Mouse (Mus musculus): ENCODE results near the gene Prkag1. TPM values are rescaled to one million over a fixed set of nuclear protein-coding genes. Genes with fewer than 3 reads are reported as not detected.

Gene Prkag1
- polyA plus RNA-seq, 1 experiment from 2014 or later: 128 TPM

- no peak overlapping the region for H3K9ac ChIP-seq (ENCODE audit: low read depth, low read length)
- DNase-seq (ENCODE audit: low spot score): no peak
- WGBS: 3% methylated on average over 62 of the region's 62 CpGs
These were observed 54.9 kb downstream of the Prkag1 start for GRCm38 (mm10) chr15:98776280-98777004.

GRCm38 (mm10) chr15:98775533-98775932 is 55.8 kb downstream of the Prkag1 start:
- no peak for DNase-seq (ENCODE audit: low spot score)

More at GRCm38 (mm10) chr15:98776280-98777004, 54.9 kb downstream of the Prkag1 start:
- no peaks in the 10 kb centered on the region for H3K36me3 ChIP-seq (ENCODE audit: control insufficient read depth, insufficient read depth, low read length)
- no peak overlapping the region for H3K27ac ChIP-seq (ENCODE audit: low read depth, low read length)
- H3K27me3 ChIP-seq (replicated peaks; ENCODE audit: control insufficient read depth, insufficient read depth, low read length): peaks cover 98% of the 10 kb centered on the region
- H3K4me2 ChIP-seq: peak overlapping the region; percentile 51
- no peaks in the 10 kb centered on the region for H3K9me3 ChIP-seq (ENCODE audit: control insufficient read depth, low read length)
- H3K4me3 ChIP-seq (ENCODE audit: low read depth, low read length): peak overlapping the region; percentile 23
- ATAC-seq (replicated peaks; ENCODE audit: low FRiP score): no peak
- H3K4me1 ChIP-seq (replicated peaks; ENCODE audit: control insufficient read depth, insufficient read depth, low read length): peaks cover 28% of the 10 kb centered on the region

GRCm38 (mm10) chr15:98774096-98774495 is 57.2 kb downstream of the Prkag1 start:
- Histone ChIP-seq H3K27ac (ENCODE audit: low read depth, low read length) (no peak overlapping the region), H3K4me3 (ENCODE audit: low read depth, low read length) (no peak overlapping the region), H3K4me1 (replicated peaks; ENCODE audit: control insufficient read depth, insufficient read depth, low read length) (peaks cover 28% of the 10 kb centered on the region), H3K4me2 (no peak overlapping the region), H3K9me3 (ENCODE audit: control insufficient read depth, low read length) (no peaks in the 10 kb centered on the region), H3K9ac (ENCODE audit: low read depth, low read length) (no peak overlapping the region), H3K27me3 (replicated peaks; ENCODE audit: control insufficient read depth, insufficient read depth, low read length) (peaks cover 87% of the 10 kb centered on the region), H3K36me3 (ENCODE audit: control insufficient read depth, insufficient read depth, low read length) (no peaks in the 10 kb centered on the region)
- WGBS: 22% methylated on average over 15 of the region's 15 CpGs
- ATAC-seq (replicated peaks; ENCODE audit: low FRiP score) (no peak), DNase-seq (ENCODE audit: low spot score) (no peak)

More at GRCm38 (mm10) chr15:98775533-98775932, 55.8 kb downstream of the Prkag1 start:
- H3K4me1 ChIP-seq (replicated peaks; ENCODE audit: control insufficient read depth, insufficient read depth, low read length): peaks cover 28% of the 10 kb centered on the region
- no peak for ATAC-seq (replicated peaks; ENCODE audit: low FRiP score)
- H3K27ac ChIP-seq (ENCODE audit: low read depth, low read length): no peak overlapping the region
- no peaks in the 10 kb centered on the region for H3K9me3 ChIP-seq (ENCODE audit: control insufficient read depth, low read length)
- H3K9ac ChIP-seq (ENCODE audit: low read depth, low read length): no peak overlapping the region
- H3K4me3 ChIP-seq (ENCODE audit: low read depth, low read length): no peak overlapping the region
- 9% methylated on average over 5 of the region's 5 CpGs for WGBS
- peaks cover 99% of the 10 kb centered on the region for H3K27me3 ChIP-seq (replicated peaks; ENCODE audit: control insufficient read depth, insufficient read depth, low read length)
- H3K4me2 ChIP-seq: no peak overlapping the region
- no peaks in the 10 kb centered on the region for H3K36me3 ChIP-seq (ENCODE audit: control insufficient read depth, insufficient read depth, low read length)

DNA sequence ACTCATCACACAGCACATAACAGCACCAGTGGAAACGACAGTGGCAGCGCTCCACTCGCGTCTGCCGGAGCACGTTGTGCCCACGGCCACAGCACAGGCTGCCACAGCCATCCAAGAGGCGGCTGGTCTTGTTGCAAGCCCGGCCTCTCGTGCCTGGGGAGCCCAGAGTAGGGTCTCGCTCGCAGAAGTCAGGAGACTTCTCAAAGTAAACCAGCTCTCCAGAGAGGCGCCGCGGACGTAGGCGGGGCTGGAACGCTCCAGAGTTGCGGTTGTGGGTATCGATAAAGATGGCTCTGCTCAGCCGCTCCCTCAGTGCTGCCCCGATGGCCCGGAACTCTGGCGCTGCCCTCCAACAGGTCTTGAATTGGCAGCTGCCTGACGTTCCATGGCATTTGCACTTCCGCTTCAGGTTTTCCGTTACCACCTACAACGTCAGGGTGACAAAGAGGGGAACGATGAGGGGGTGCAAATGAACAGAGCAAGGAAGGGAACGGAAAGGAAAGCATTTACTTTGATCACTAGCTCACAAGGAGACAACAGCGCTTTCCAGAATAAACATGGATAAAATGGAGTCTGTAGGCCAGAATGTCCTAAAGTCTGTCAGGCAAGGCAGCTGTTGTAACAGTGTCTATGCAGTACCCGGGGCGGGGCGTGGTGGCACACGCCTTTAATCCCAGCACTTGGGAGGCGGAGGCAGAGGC is 58.7 kb downstream of the Prkag1 start:
- Histone ChIP-seq H3K4me2 (peak overlapping the region; percentile 70), H3K9ac (ENCODE audit: low read depth, low read length) (no peak overlapping the region), H3K27me3 (replicated peaks; ENCODE audit: control insufficient read depth, insufficient read depth, low read length) (peaks cover 85% of the 10 kb centered on the region), H3K4me1 (replicated peaks; ENCODE audit: control insufficient read depth, insufficient read depth, low read length) (peaks cover 28% of the 10 kb centered on the region), H3K9me3 (ENCODE audit: control insufficient read depth, low read length) (no peaks in the 10 kb centered on the region), H3K27ac (ENCODE audit: low read depth, low read length) (no peak overlapping the region), H3K4me3 (ENCODE audit: low read depth, low read length) (peak overlapping the region; percentile 46), H3K36me3 (ENCODE audit: control insufficient read depth, insufficient read depth, low read length) (no peaks in the 10 kb centered on the region)
- no peak for DNase-seq (ENCODE audit: low spot score)
- ATAC-seq (replicated peaks; ENCODE audit: low FRiP score): no peak; the same call in 1 of the 2 replicates
- WGBS: 2% methylated on average over 36 of the region's 36 CpGs

GRCm38 (mm10) chr15:98771813-98772425 is 59.4 kb downstream of the Prkag1 start:
- H3K4me2 ChIP-seq: peak overlapping the region; percentile 70
- peaks cover 27% of the 10 kb centered on the region for H3K4me1 ChIP-seq (replicated peaks; ENCODE audit: control insufficient read depth, insufficient read depth, low read length)
- H3K27ac ChIP-seq (ENCODE audit: low read depth, low read length): no peak overlapping the region
- ATAC-seq (replicated peaks; ENCODE audit: low FRiP score) (no peak), DNase-seq (ENCODE audit: low spot score) (no peak)
- H3K36me3 ChIP-seq (ENCODE audit: control insufficient read depth, insufficient read depth, low read length): no peaks in the 10 kb centered on the region
- no peak overlapping the region for H3K9ac ChIP-seq (ENCODE audit: low read depth, low read length)
- H3K4me3 ChIP-seq (ENCODE audit: low read depth, low read length): peak overlapping the region; percentile 46
- 6% methylated on average over 12 of the region's 12 CpGs for WGBS
- H3K27me3 ChIP-seq (replicated peaks; ENCODE audit: control insufficient read depth, insufficient read depth, low read length): peaks cover 78% of the 10 kb centered on the region
- H3K9me3 ChIP-seq (ENCODE audit: control insufficient read depth, low read length): no peaks in the 10 kb centered on the region

DNA sequence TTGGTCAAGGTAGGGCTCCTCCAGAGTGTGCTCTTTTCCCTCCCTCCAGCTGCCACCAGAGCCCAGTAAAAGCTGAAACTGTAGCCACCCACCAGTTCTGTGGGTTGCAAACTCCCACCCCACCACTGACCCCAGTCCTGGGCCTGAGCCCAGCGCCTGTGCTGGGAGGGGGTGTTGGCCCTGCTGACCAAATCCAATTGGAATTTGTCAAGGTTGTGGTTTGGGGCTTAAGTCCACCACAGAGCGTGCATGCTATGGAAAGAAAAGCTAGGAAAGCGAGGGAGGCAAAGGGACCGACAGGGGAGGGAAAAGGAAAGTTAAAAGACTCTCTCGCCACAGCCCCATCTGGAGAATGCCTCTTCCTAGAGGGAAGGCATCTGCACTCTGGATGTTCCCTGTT is 63.1 kb downstream of the Prkag1 start:
- ATAC-seq (replicated peaks; ENCODE audit: low FRiP score) (no peak), DNase-seq (ENCODE audit: low spot score) (no peak)
- Histone ChIP-seq H3K4me2 (no peak overlapping the region), H3K4me1 (replicated peaks; ENCODE audit: control insufficient read depth, insufficient read depth, low read length) (peaks cover 18% of the 10 kb centered on the region), H3K27ac (ENCODE audit: low read depth, low read length) (no peak overlapping the region), H3K9me3 (ENCODE audit: control insufficient read depth, low read length) (no peaks in the 10 kb centered on the region), H3K9ac (ENCODE audit: low read depth, low read length) (no peak overlapping the region), H3K36me3 (ENCODE audit: control insufficient read depth, insufficient read depth, low read length) (no peaks in the 10 kb centered on the region), H3K4me3 (ENCODE audit: low read depth, low read length) (no peak overlapping the region), H3K27me3 (replicated peaks; ENCODE audit: control insufficient read depth, insufficient read depth, low read length) (peaks cover 48% of the 10 kb centered on the region)
- 32% methylated on average over 5 of the region's 5 CpGs for WGBS

- Histone ChIP-seq H3K4me3 (ENCODE audit: low read depth, low read length) (no peak overlapping the region), H3K9me3 (ENCODE audit: control insufficient read depth, low read length) (no peaks in the 10 kb centered on the region), H3K4me1 (replicated peaks; ENCODE audit: control insufficient read depth, insufficient read depth, low read length) (peaks cover 14% of the 10 kb centered on the region), H3K36me3 (ENCODE audit: control insufficient read depth, insufficient read depth, low read length) (no peaks in the 10 kb centered on the region), H3K27ac (ENCODE audit: low read depth, low read length) (no peak overlapping the region), H3K27me3 (replicated peaks; ENCODE audit: control insufficient read depth, insufficient read depth, low read length) (peaks cover 26% of the 10 kb centered on the region), H3K4me2 (no peak overlapping the region), H3K9ac (ENCODE audit: low read depth, low read length) (no peak overlapping the region)
- ATAC-seq (replicated peaks; ENCODE audit: low FRiP score) (no peak), DNase-seq (ENCODE audit: low spot score) (no peak)
- 77% methylated on average over 4 of the region's 4 CpGs for WGBS
These were observed 65.4 kb downstream of the Prkag1 start for GRCm38 (mm10) chr15:98765929-98766328.

Data from liver, embryonic 11.5 days (tissue).